Mouse (Mus musculus) MEL (cell line): ENCODE measurements at regions not wholly inside any gene's neighbourhood (a gene's known extent, or its start where the extent isn't known, plus 50 kb on each side); places are given as distances from the start of the nearest gene placed in this dataset.

ENCODE experiments used
- DNase-seq: peaks from one replicate; pipeline ENCODE4 v3.0.0; 2011; ENCODE audit warnings: low read depth, low spot score
- H3K27ac ChIP-seq: 2 replicates; pipeline ENCODE4 v1.5.1; 2012; ENCODE audit warnings: low read depth, mild to moderate bottlenecking, control low read depth, low read length, moderate library complexity; ENCODE audit not compliant: control insufficient read depth
- H3K27me3 ChIP-seq, 2 experiments: fragments of 150-350 bp in 1 of 2; sonication (generic) in 1 of 2; 2 replicates each; pipeline ENCODE4 v1.6.1; 2012; ENCODE audit warnings: low read length in 2 of 2, mild to moderate bottlenecking in 2 of 2, improper control_type of control experiment in 1 of 2, moderate library complexity in 1 of 2; ENCODE audit not compliant: insufficient read depth in 2 of 2, control insufficient read depth in 1 of 2
- H3K36me3 ChIP-seq, 2 experiments: 2 replicates each; pipeline ENCODE4 v1.6.1; 2012 to 2014; ENCODE audit warnings: low read length in 2 of 2, improper control_type of control experiment in 1 of 2, inconsistent platforms in 1 of 2, mild to moderate bottlenecking in 1 of 2; ENCODE audit not compliant: insufficient read depth in 2 of 2, control insufficient read depth in 1 of 2
- H3K4me1 ChIP-seq, 2 experiments: fragments of 150-350 bp in 1 of 2; sonication (generic) in 1 of 2; 2 replicates each; pipeline ENCODE4 v1.6.1; 2012; ENCODE audit warnings: low read length in 2 of 2, improper control_type of control experiment in 1 of 2, mild to moderate bottlenecking in 1 of 2; ENCODE audit not compliant: insufficient read depth in 2 of 2, control insufficient read depth in 1 of 2
- H3K4me3 ChIP-seq, 2 experiments: fragments of 150-350 bp in 1 of 2; sonication (generic) in 1 of 2; 2 replicates each; pipeline ENCODE4 v1.5.1; 2012; ENCODE audit warnings: low read depth in 2 of 2, low read length in 2 of 2, mild to moderate bottlenecking in 2 of 2, moderate library complexity in 2 of 2, control low read depth in 1 of 2, improper control_type of control experiment in 1 of 2; ENCODE audit not compliant: control insufficient read depth in 1 of 2, insufficient read depth in 1 of 2
- H3K79me2 ChIP-seq: 2 replicates; pipeline ENCODE4 v1.6.1; 2012; ENCODE audit warnings: mild to moderate bottlenecking, low read length, moderate library complexity; ENCODE audit not compliant: control insufficient read depth, poor library complexity, insufficient read depth
- H3K9ac ChIP-seq: 2 replicates; pipeline ENCODE4 v1.6.1; 2012; ENCODE audit warnings: low read depth, mild to moderate bottlenecking, control low read depth, low read length, moderate library complexity; ENCODE audit not compliant: control insufficient read depth, poor library complexity, severe bottlenecking
- H3K9me3 ChIP-seq: fragments of 150-350 bp; sonication (generic); replicated peaks from 2 replicates; pipeline ENCODE4 v1.6.1; 2012; ENCODE audit warnings: mild to moderate bottlenecking, low read length, improper control_type of control experiment, moderate library complexity; ENCODE audit not compliant: insufficient read depth
- CHD2 ChIP-seq: IDR thresholded peaks from 2 replicates; pipeline ENCODE4 v1.6.1; 2011; ENCODE audit warnings: low read length, improper control_type of control experiment
- ELF1 ChIP-seq: IDR thresholded peaks from 2 replicates; pipeline ENCODE4 v1.6.1; 2014; ENCODE audit warnings: low read depth, mild to moderate bottlenecking, inconsistent platforms, low read length, improper control_type of control experiment, moderate library complexity
- EP300 ChIP-seq, 2 experiments: IDR thresholded peaks; 2 replicates each; pipeline ENCODE4 v1.6.1; 2011; ENCODE audit warnings: improper control_type of control experiment in 2 of 2, low read length in 2 of 2, low read depth in 1 of 2, mild to moderate bottlenecking in 1 of 2
- GABPA ChIP-seq: IDR thresholded peaks from 2 replicates; pipeline ENCODE4 v1.6.1; 2012; ENCODE audit warnings: low read depth, mild to moderate bottlenecking, inconsistent platforms, low read length, improper control_type of control experiment, moderate library complexity
- MAZ ChIP-seq: IDR thresholded peaks from 2 replicates; pipeline ENCODE4 v1.6.1; 2012; ENCODE audit warnings: low read depth, mild to moderate bottlenecking, inconsistent platforms, low read length, improper control_type of control experiment
- MYC ChIP-seq: IDR thresholded peaks from 2 replicates; pipeline ENCODE4 v1.6.1; 2011; ENCODE audit warnings: low read depth, mild to moderate bottlenecking, low read length, improper control_type of control experiment, moderate library complexity
- TBP ChIP-seq: IDR thresholded peaks from 2 replicates; pipeline ENCODE4 v1.8.0; 2011; ENCODE audit warnings: low read depth, low read length, improper control_type of control experiment
- UBTF ChIP-seq: IDR thresholded peaks from 2 replicates; pipeline ENCODE4 v1.6.1; 2012; ENCODE audit warnings: low read depth, mild to moderate bottlenecking, inconsistent platforms, low read length, improper control_type of control experiment, moderate library complexity, borderline replicate concordance; ENCODE audit not compliant: insufficient read depth
- USF2 ChIP-seq, 2 experiments: IDR thresholded peaks; 2 replicates each; pipeline ENCODE4 v1.6.1; 2011 to 2012; ENCODE audit warnings: improper control_type of control experiment in 2 of 2, low read length in 2 of 2, borderline replicate concordance in 1 of 2, inconsistent platforms in 1 of 2, low read depth in 1 of 2, mild to moderate bottlenecking in 1 of 2; ENCODE audit not compliant: insufficient read depth in 1 of 2
- ZC3H11A ChIP-seq: IDR thresholded peaks from 2 replicates; pipeline ENCODE4 v1.6.1; 2012; ENCODE audit warnings: low read depth, mild to moderate bottlenecking, inconsistent platforms, low read length, improper control_type of control experiment
- ZMIZ1 ChIP-seq: IDR thresholded peaks from 2 replicates; pipeline ENCODE4 v1.6.1; 2012; ENCODE audit warnings: low read depth, mild to moderate bottlenecking, inconsistent platforms, low read length, improper control_type of control experiment, moderate library complexity

DNA sequence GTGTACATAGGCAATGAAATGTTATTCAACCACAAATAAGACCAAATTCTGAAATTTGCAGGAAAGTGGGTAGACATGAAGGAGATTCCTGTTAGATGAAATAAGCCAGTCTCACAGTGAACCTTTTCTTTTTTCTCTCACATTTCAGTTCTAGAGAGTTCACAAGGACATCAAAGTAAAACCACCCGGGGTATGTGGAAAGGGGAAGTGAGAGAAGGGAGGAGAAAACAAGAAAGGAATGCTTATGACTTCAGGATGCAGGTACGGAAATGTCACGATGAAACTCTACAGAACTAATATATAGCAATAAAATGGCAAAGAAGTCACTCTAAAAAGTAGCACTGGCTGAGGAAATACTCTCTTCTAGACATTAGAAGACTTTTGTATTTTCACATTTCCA, 548.7 kb upstream of the Klf4 start:
- H3K36me3 ChIP-seq: no peaks in the 10 kb centered on the region
- DNase-seq: no peak
- TF ChIP-seq GABPA: no peak
- no peak for TF ChIP-seq MYC
- H3K4me3 ChIP-seq: no peak overlapping the region
- no peaks in the 10 kb centered on the region for H3K9me3 ChIP-seq
- no peaks in the 10 kb centered on the region for H3K27me3 ChIP-seq
- no peak overlapping the region for H3K9ac ChIP-seq
- H3K79me2 ChIP-seq: no peaks in the 10 kb centered on the region
- no peak overlapping the region for H3K27ac ChIP-seq
- H3K4me1 ChIP-seq: no peaks in the 10 kb centered on the region

- H3K9ac ChIP-seq: no peak overlapping the region
- no peak overlapping the region for H3K4me3 ChIP-seq
- no peak for TF ChIP-seq ZMIZ1
- no peak for TF ChIP-seq UBTF
- TF ChIP-seq MAZ: no peak
- no peak for TF ChIP-seq ELF1
- H3K27me3 ChIP-seq: no peaks in the 10 kb centered on the region
- no peaks in the 10 kb centered on the region for H3K36me3 ChIP-seq
- H3K4me1 ChIP-seq: no peaks in the 10 kb centered on the region
- no peak for DNase-seq
- no peaks in the 10 kb centered on the region for H3K79me2 ChIP-seq
- no peak overlapping the region for H3K27ac ChIP-seq
- no peaks in the 10 kb centered on the region for H3K9me3 ChIP-seq
Observed at GRCm38 (mm10) chr4:56070664-56071334, 538.5 kb upstream of the Klf4 start.

- Histone ChIP-seq H3K27me3 (no peaks in the 10 kb centered on the region), H3K27ac (no peak overlapping the region), H3K36me3 (no peaks in the 10 kb centered on the region), H3K9me3 (no peaks in the 10 kb centered on the region), H3K79me2 (no peaks in the 10 kb centered on the region), H3K4me3 (no peak overlapping the region), H3K4me1 (no peaks in the 10 kb centered on the region), H3K9ac (no peak overlapping the region)
- no peak for DNase-seq
- no peak for TF ChIP-seq MAZ
- no peak for TF ChIP-seq TBP
- TF ChIP-seq GABPA: no peak
- TF ChIP-seq CHD2: no peak
- no peak for TF ChIP-seq ZC3H11A
- TF ChIP-seq UBTF: no peak
- no peak for TF ChIP-seq USF2 (IDR thresholded peaks at IDR 0.05; ENCODE audit: borderline replicate concordance in 1 of 2, insufficient read depth in 1 of 2, low read depth in 1 of 2, low read length in 2 of 2)
- TF ChIP-seq EP300 (IDR thresholded peaks at IDR 0.05; ENCODE audit: low read depth in 1 of 2, low read length in 2 of 2): no peak
Observed at GRCm38 (mm10) chr4:56068859-56069258, 536.6 kb upstream of the Klf4 start.
